Mouse (Mus musculus) erythroblast, adult 5-6 weeks (primary cell): Measurements from ENCODE around the gene Anln. TPM values are rescaled to one million over a fixed set of nuclear protein-coding genes. Genes with fewer than 3 reads are reported as not detected.
A peak's percentile ranks its signal among the peaks of the same experiment; 100 is the strongest.
"Not testable (repeated sequence)": the region's sequence is repeated elsewhere in the genome, so short reads cannot be mapped to it uniquely, and the experiment has no call there.

Source experiments
- ATAC-seq: replicated peaks from 2 replicates; pipeline ENCODE4 v1.8.0; 2016; ENCODE audit warnings: moderate number of reproducible peaks, mild to moderate bottlenecking, moderate TSS enrichment, inconsistent platforms; ENCODE audit not compliant: poor library complexity, low FRiP score, severe bottlenecking
- total RNA-seq, 2 experiments: library from RNA; stranded (forward) in 1 of 2; stranded (reverse) in 1 of 2; fragments of 150-400 nt in 1 of 2; fragments of 200-764, 138-1000 nt in 1 of 2; gene quantifications; 2 replicates each; pipeline versions ENCODE4 v1.2.3 to v1.2.4; 2015 to 2017; ENCODE audit warnings: low replicate concordance in 2 of 2

Anln gene
- total RNA-seq, 2 experiments from 2014 or later = 35.8 to 47.1 TPM

- ATAC-seq = peak; percentile 98
Measured at GRCm38 (mm10) chr9:22327475-22328387, 61.3 kb downstream of the Anln start.

GRCm38 (mm10) chr9:22327099-22327474 is 61.9 kb downstream of the Anln start:
- ATAC-seq = peak; percentile 46; the same call in 1 of the 2 replicates

- no peak for ATAC-seq
Measured at GRCm38 (mm10) chr9:22324579-22324978, 64.4 kb downstream of the Anln start.

- peak; percentile 74 for ATAC-seq
Measured at GRCm38 (mm10) chr9:22322381-22323211, 66.4 kb downstream of the Anln start.

- ATAC-seq = no peak
Measured at GRCm38 (mm10) chr9:22319109-22319508, 69.9 kb downstream of the Anln start.

GRCm38 (mm10) chr9:22316047-22316446 is 72.9 kb downstream of the Anln start:
- not testable (repeated sequence) for ATAC-seq

GRCm38 (mm10) chr9:22314066-22314465 is 74.9 kb downstream of the Anln start:
- no peak for ATAC-seq

GRCm38 (mm10) chr9:22313218-22313617 is 75.8 kb downstream of the Anln start:
- no peak for ATAC-seq

- no peak for ATAC-seq
Measured at GRCm38 (mm10) chr9:22309651-22310050, 79.3 kb downstream of the Anln start.

- not testable (repeated sequence) for ATAC-seq
Measured at GRCm38 (mm10) chr9:22307920-22308262, 81.1 kb downstream of the Anln start.

- ATAC-seq = 0 out of 2 replicates have a peak, but pooled peaks have one; percentile 49
Measured at GRCm38 (mm10) chr9:22307156-22307919, 81.7 kb downstream of the Anln start, which contains the start of gene Zfp810. Zfp810 (minus strand) TSS chr9:22307648.

GRCm38 (mm10) chr9:22306726-22307125 is 82.3 kb downstream of the Anln start:
- ATAC-seq = no peak

- ATAC-seq = no peak
Measured at GRCm38 (mm10) chr9:22302199-22302598, 86.8 kb downstream of the Anln start.

Other genes with a start within 250 kb of the Anln start
- 5.6 and 8.8 TPM in 2 replicates for gene Pigyl, start 232.3 kb downstream of the Anln start, total RNA-seq (2015; ENCODE audit: low replicate concordance)
- gene Pigyl, start 232.3 kb downstream of the Anln start, total RNA-seq (2017; ENCODE audit: low replicate concordance) = 8.2 and 9.3 TPM in 2 replicates
- not detected in 2 replicates for gene Zfp872, start 201.1 kb downstream of the Anln start, total RNA-seq (2015; ENCODE audit: low replicate concordance)
- not detected in 2 replicates for gene Zfp872, start 201.1 kb downstream of the Anln start, total RNA-seq (2017; ENCODE audit: low replicate concordance)
- gene Zfp809, start 163.5 kb downstream of the Anln start, total RNA-seq (2015; ENCODE audit: low replicate concordance) = 6.5 and 25.4 TPM in 2 replicates
- 11.0 and 14.8 TPM in 2 replicates for gene Zfp809, start 163.5 kb downstream of the Anln start, total RNA-seq (2017; ENCODE audit: low replicate concordance)
- 0.96 and 4.0 TPM in 2 replicates for gene Zfp599, start 129.3 kb downstream of the Anln start, total RNA-seq (2015; ENCODE audit: low replicate concordance)
- gene Zfp599, start 129.3 kb downstream of the Anln start, total RNA-seq (2017; ENCODE audit: low replicate concordance) = 0.17 TPM in 1 of 2 replicates, not detected in the other
- 0.63 and 4.0 TPM in 2 replicates for gene Zfp810, start 81.5 kb downstream of the Anln start, total RNA-seq (2015; ENCODE audit: low replicate concordance)
- 0.43 and 3.2 TPM in 2 replicates for gene Zfp810, start 81.5 kb downstream of the Anln start, total RNA-seq (2017; ENCODE audit: low replicate concordance)
- gene 9530077C05Rik, start 22.3 kb upstream of the Anln start, total RNA-seq (2015; ENCODE audit: low replicate concordance) = 1.5 and 2.3 TPM in 2 replicates
- 1.1 and 2.0 TPM in 2 replicates for gene 9530077C05Rik, start 22.3 kb upstream of the Anln start, total RNA-seq (2017; ENCODE audit: low replicate concordance)
- gene Gm17545, start 65.1 kb upstream of the Anln start, total RNA-seq (2015; ENCODE audit: low replicate concordance) = not detected in 2 replicates
- not detected in 2 replicates for gene Gm17545, start 65.1 kb upstream of the Anln start, total RNA-seq (2017; ENCODE audit: low replicate concordance)
- gene Rp9, start 80.6 kb upstream of the Anln start, total RNA-seq (2015; ENCODE audit: low replicate concordance) = 39.6 and 45.8 TPM in 2 replicates
- gene Rp9, start 80.6 kb upstream of the Anln start, total RNA-seq (2017; ENCODE audit: low replicate concordance) = 24.4 and 53.5 TPM in 2 replicates
- gene Bbs9, start 86.5 kb upstream of the Anln start, total RNA-seq (2015; ENCODE audit: low replicate concordance) = 5.0 and 13.8 TPM in 2 replicates
- 5.3 and 9.2 TPM in 2 replicates for gene Bbs9, start 86.5 kb upstream of the Anln start, total RNA-seq (2017; ENCODE audit: low replicate concordance)